Mouse (Mus musculus): Measurements from ENCODE around the gene Gnat2. TPM values are rescaled to one million over a fixed set of nuclear protein-coding genes. Genes with fewer than 3 reads are reported as not detected.

Gnat2 gene
- polyA plus RNA-seq, 1 experiment, result 3.2 TPM

- TF ChIP-seq CTCF (IDR thresholded peaks at IDR 0.05; ENCODE audit: low read depth, low read length) (no peak), EP300 (IDR thresholded peaks at IDR 0.05; ENCODE audit: insufficient read depth, low read depth, low read length) (no peak)
- Histone ChIP-seq H3K4me3 (ENCODE audit: low read depth, low read length) (peak overlapping the region; percentile 61), H3K4me1 (ENCODE audit: control insufficient read depth, insufficient read depth, low read length) (peaks cover 7% of the 10 kb centered on the region), H3K27me3 (ENCODE audit: control insufficient read depth, insufficient read depth, low read length, poor library complexity, severe bottlenecking) (no peaks in the 10 kb centered on the region), H3K27ac (ENCODE audit: insufficient read depth, low read length) (0 out of 2 replicates have a peak overlapping the region, but pooled peaks have one; percentile 11), H3K9me3 (replicated peaks; ENCODE audit: control insufficient read depth, insufficient read depth, low read length, poor library complexity, severe bottlenecking) (no peaks in the 10 kb centered on the region), H3K9ac (ENCODE audit: low read depth, poor library complexity, severe bottlenecking) (peak overlapping the region; percentile 79), H3K36me3 (ENCODE audit: control insufficient read depth, insufficient read depth, low read length, poor library complexity, severe bottlenecking) (no peaks in the 10 kb centered on the region)
These were observed 6.7 kb upstream of the Gnat2 start for GRCm38 (mm10) chr3:108085721-108086469.

- no peaks in the 10 kb centered on the region for H3K36me3 ChIP-seq (ENCODE audit: control insufficient read depth, insufficient read depth, low read length, poor library complexity, severe bottlenecking)
- peak within 1 kb of the TSS; percentile 61 for H3K4me3 ChIP-seq (ENCODE audit: low read depth, low read length)
- no peaks in the 10 kb centered on the region for H3K9me3 ChIP-seq (replicated peaks; ENCODE audit: control insufficient read depth, insufficient read depth, low read length, poor library complexity, severe bottlenecking)
- peak within 1 kb of the TSS; percentile 11; the same call in 1 of the 2 replicates for H3K27ac ChIP-seq (ENCODE audit: insufficient read depth, low read length)
- peak within 1 kb of the TSS; percentile 79 for H3K9ac ChIP-seq (ENCODE audit: low read depth, poor library complexity, severe bottlenecking)
- TF ChIP-seq POLR2A (IDR thresholded peaks at IDR 0.05; ENCODE audit: insufficient read depth, low read length), result peak; percentile 65
- no peak for TF ChIP-seq CTCF (IDR thresholded peaks at IDR 0.05; ENCODE audit: low read depth, low read length)
- no peaks in the 10 kb centered on the region for H3K27me3 ChIP-seq (ENCODE audit: control insufficient read depth, insufficient read depth, low read length, poor library complexity, severe bottlenecking)
- peaks cover 7% of the 10 kb centered on the region for H3K4me1 ChIP-seq (ENCODE audit: control insufficient read depth, insufficient read depth, low read length)
These were observed 6.1 kb upstream of the Gnat2 start, which contains the start of gene Ampd2 for GRCm38 (mm10) chr3:108086470-108086979. Gene Ampd2, minus strand, starts transcription at chr3:108086651.

- Histone ChIP-seq H3K9me3 (replicated peaks; ENCODE audit: control insufficient read depth, insufficient read depth, low read length, poor library complexity, severe bottlenecking) (no peaks in the 10 kb centered on the region), H3K4me1 (ENCODE audit: control insufficient read depth, insufficient read depth, low read length) (peaks cover 7% of the 10 kb centered on the region), H3K27me3 (ENCODE audit: control insufficient read depth, insufficient read depth, low read length, poor library complexity, severe bottlenecking) (no peaks in the 10 kb centered on the region), H3K36me3 (ENCODE audit: control insufficient read depth, insufficient read depth, low read length, poor library complexity, severe bottlenecking) (no peaks in the 10 kb centered on the region), H3K4me3 (ENCODE audit: low read depth, low read length) (peak overlapping the region; percentile 61; the same call in 1 of the 2 replicates), H3K9ac (ENCODE audit: low read depth, poor library complexity, severe bottlenecking) (peak overlapping the region; percentile 42), H3K27ac (ENCODE audit: insufficient read depth, low read length) (no peak overlapping the region)
- TF ChIP-seq EP300 (IDR thresholded peaks at IDR 0.05; ENCODE audit: insufficient read depth, low read depth, low read length) (no peak), POLR2A (IDR thresholded peaks at IDR 0.05; ENCODE audit: insufficient read depth, low read length) (no peak), CTCF (IDR thresholded peaks at IDR 0.05; ENCODE audit: low read depth, low read length) (no peak)
These were observed 5.3 kb upstream of the Gnat2 start for GRCm38 (mm10) chr3:108087329-108087728.

GRCm38 (mm10) chr3:108088842-108089380, 3.7 kb upstream of the Gnat2 start:
- no peak for TF ChIP-seq CTCF (IDR thresholded peaks at IDR 0.05; ENCODE audit: low read depth, low read length)
- no peak for TF ChIP-seq POLR2A (IDR thresholded peaks at IDR 0.05; ENCODE audit: insufficient read depth, low read length)
- peaks cover 7% of the 10 kb centered on the region for H3K4me1 ChIP-seq (ENCODE audit: control insufficient read depth, insufficient read depth, low read length)
- peak overlapping the region; percentile 5 for H3K27ac ChIP-seq (ENCODE audit: insufficient read depth, low read length)
- H3K9ac ChIP-seq (ENCODE audit: low read depth, poor library complexity, severe bottlenecking), result no peak overlapping the region
- no peaks in the 10 kb centered on the region for H3K9me3 ChIP-seq (replicated peaks; ENCODE audit: control insufficient read depth, insufficient read depth, low read length, poor library complexity, severe bottlenecking)
- H3K4me3 ChIP-seq (ENCODE audit: low read depth, low read length), result no peak overlapping the region
- H3K36me3 ChIP-seq (ENCODE audit: control insufficient read depth, insufficient read depth, low read length, poor library complexity, severe bottlenecking), result no peaks in the 10 kb centered on the region
- no peaks in the 10 kb centered on the region for H3K27me3 ChIP-seq (ENCODE audit: control insufficient read depth, insufficient read depth, low read length, poor library complexity, severe bottlenecking)

- H3K4me3 ChIP-seq (ENCODE audit: low read depth, low read length), result no peak overlapping the region
- no peaks in the 10 kb centered on the region for H3K36me3 ChIP-seq (ENCODE audit: control insufficient read depth, insufficient read depth, low read length, poor library complexity, severe bottlenecking)
- H3K27ac ChIP-seq (ENCODE audit: insufficient read depth, low read length), result peak overlapping the region; percentile 5; the same call in 1 of the 2 replicates
- no peak for TF ChIP-seq POLR2A (IDR thresholded peaks at IDR 0.05; ENCODE audit: insufficient read depth, low read length)
- TF ChIP-seq EP300 (IDR thresholded peaks at IDR 0.05; ENCODE audit: insufficient read depth, low read depth, low read length), result no peak
- TF ChIP-seq CTCF (IDR thresholded peaks at IDR 0.05; ENCODE audit: low read depth, low read length), result no peak
- no peak overlapping the region for H3K9ac ChIP-seq (ENCODE audit: low read depth, poor library complexity, severe bottlenecking)
- H3K27me3 ChIP-seq (ENCODE audit: control insufficient read depth, insufficient read depth, low read length, poor library complexity, severe bottlenecking), result no peaks in the 10 kb centered on the region
- peaks cover 7% of the 10 kb centered on the region for H3K4me1 ChIP-seq (ENCODE audit: control insufficient read depth, insufficient read depth, low read length)
- no peaks in the 10 kb centered on the region for H3K9me3 ChIP-seq (replicated peaks; ENCODE audit: control insufficient read depth, insufficient read depth, low read length, poor library complexity, severe bottlenecking)
These were observed 2.7 kb upstream of the Gnat2 start for GRCm38 (mm10) chr3:108089916-108090315.

GRCm38 (mm10) chr3:108090561-108090960, 2.0 kb upstream of the Gnat2 start:
- Histone ChIP-seq H3K27me3 (ENCODE audit: control insufficient read depth, insufficient read depth, low read length, poor library complexity, severe bottlenecking) (no peaks in the 10 kb centered on the region), H3K27ac (ENCODE audit: insufficient read depth, low read length) (no peak overlapping the region), H3K9ac (ENCODE audit: low read depth, poor library complexity, severe bottlenecking) (no peak overlapping the region), H3K4me3 (ENCODE audit: low read depth, low read length) (no peak overlapping the region), H3K4me1 (ENCODE audit: control insufficient read depth, insufficient read depth, low read length) (peaks cover 7% of the 10 kb centered on the region), H3K36me3 (ENCODE audit: control insufficient read depth, insufficient read depth, low read length, poor library complexity, severe bottlenecking) (no peaks in the 10 kb centered on the region), H3K9me3 (replicated peaks; ENCODE audit: control insufficient read depth, insufficient read depth, low read length, poor library complexity, severe bottlenecking) (no peaks in the 10 kb centered on the region)
- no peak for TF ChIP-seq EP300 (IDR thresholded peaks at IDR 0.05; ENCODE audit: insufficient read depth, low read depth, low read length)
- no peak for TF ChIP-seq POLR2A (IDR thresholded peaks at IDR 0.05; ENCODE audit: insufficient read depth, low read length)
- no peak for TF ChIP-seq CTCF (IDR thresholded peaks at IDR 0.05; ENCODE audit: low read depth, low read length)

All from ES-Bruce4 (cell line).